Mouse (Mus musculus) CH12.LX (cell line): ENCODE results near the gene Nos1ap.

Experiments used
- CTCF ChIP-seq, 2 experiments: IDR thresholded peaks in 1 of 2; conservative IDR thresholded peaks in 1 of 2; 2 replicates each; pipeline ENCODE4 v1.5.1; 2011 to 2012; ENCODE audit warnings: low read depth in 2 of 2, low read length in 2 of 2, improper control_type of control experiment in 1 of 2, inconsistent platforms in 1 of 2, mild to moderate bottlenecking in 1 of 2, moderate library complexity in 1 of 2
- ELF1 ChIP-seq: IDR thresholded peaks from 2 replicates; pipeline ENCODE4 v1.6.1; 2014; ENCODE audit warnings: low read depth, mild to moderate bottlenecking, inconsistent platforms, low read length, improper control_type of control experiment
- HCFC1 ChIP-seq: IDR thresholded peaks from 2 replicates; pipeline ENCODE4 v1.6.1; 2012; ENCODE audit warnings: low read depth, mild to moderate bottlenecking, inconsistent platforms, low read length, improper control_type of control experiment
- PAX5 ChIP-seq: IDR thresholded peaks from 2 replicates; pipeline ENCODE4 v1.6.1; 2012; ENCODE audit warnings: low read length, inconsistent platforms, mixed read lengths
- POLR2A ChIP-seq: IDR thresholded peaks from 2 replicates; pipeline ENCODE4 v1.6.1; 2011; ENCODE audit warnings: low read depth, mild to moderate bottlenecking, improper control_type of control experiment, low read length
- RAD21 ChIP-seq: IDR thresholded peaks from 2 replicates; pipeline ENCODE4 v1.6.1; 2011; ENCODE audit warnings: low read depth, mild to moderate bottlenecking, low read length, improper control_type of control experiment, moderate library complexity

DNA sequence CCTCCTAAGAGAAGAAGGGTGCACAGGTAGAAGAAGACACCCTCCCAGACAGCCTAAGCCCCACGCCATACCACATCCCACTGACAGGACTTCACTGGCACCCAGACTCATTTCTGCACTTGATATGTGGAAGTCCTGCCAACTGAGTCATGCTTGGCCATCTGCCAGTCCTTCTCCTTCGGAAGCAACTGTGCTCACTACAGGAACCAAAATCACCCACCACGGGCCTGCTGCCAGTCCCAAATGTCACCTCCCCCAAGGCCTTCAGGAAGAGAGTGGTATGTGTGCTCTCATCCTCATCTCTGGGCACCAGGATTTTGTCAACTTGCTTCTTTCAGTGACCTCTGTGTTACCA is 34.7 kb downstream of the Nos1ap start:
- TF ChIP-seq RAD21 = no peak
- TF ChIP-seq ELF1 = no peak
- TF ChIP-seq CTCF (conservative IDR thresholded peaks at IDR 0.05 in 1 of 2, IDR thresholded peaks at IDR 0.05 in 1 of 2; ENCODE audit: low read depth in 2 of 2, low read length in 2 of 2) = no peak
- no peak for TF ChIP-seq HCFC1
- no peak for TF ChIP-seq POLR2A
- TF ChIP-seq PAX5 = no peak
